Mouse (Mus musculus) neutrophil, adult 5-6 weeks (primary cell): ENCODE data around the gene Fnbp1. TPM values are rescaled to one million over a fixed set of nuclear protein-coding genes. Genes with fewer than 3 reads are reported as not detected.

ENCODE experiments used
- ATAC-seq: fragments of 151-379, 151-347 bp; 2 replicates; pipeline ENCODE4 v1.8.0; 2017; ENCODE audit warnings: mild to moderate bottlenecking, moderate TSS enrichment; ENCODE audit not compliant: insufficient number of reproducible peaks, poor library complexity, low FRiP score, severe bottlenecking; ENCODE audit errors: extremely low read depth
- total RNA-seq: library from RNA; stranded (forward); fragments of 200-1000 nt; gene quantifications from 2 replicates; pipeline ENCODE4 v1.2.3, GENCODE M21; 2017

The Fnbp1 gene
- total RNA-seq, 1 experiment from 2014 or later = 75.8 TPM

DNA sequence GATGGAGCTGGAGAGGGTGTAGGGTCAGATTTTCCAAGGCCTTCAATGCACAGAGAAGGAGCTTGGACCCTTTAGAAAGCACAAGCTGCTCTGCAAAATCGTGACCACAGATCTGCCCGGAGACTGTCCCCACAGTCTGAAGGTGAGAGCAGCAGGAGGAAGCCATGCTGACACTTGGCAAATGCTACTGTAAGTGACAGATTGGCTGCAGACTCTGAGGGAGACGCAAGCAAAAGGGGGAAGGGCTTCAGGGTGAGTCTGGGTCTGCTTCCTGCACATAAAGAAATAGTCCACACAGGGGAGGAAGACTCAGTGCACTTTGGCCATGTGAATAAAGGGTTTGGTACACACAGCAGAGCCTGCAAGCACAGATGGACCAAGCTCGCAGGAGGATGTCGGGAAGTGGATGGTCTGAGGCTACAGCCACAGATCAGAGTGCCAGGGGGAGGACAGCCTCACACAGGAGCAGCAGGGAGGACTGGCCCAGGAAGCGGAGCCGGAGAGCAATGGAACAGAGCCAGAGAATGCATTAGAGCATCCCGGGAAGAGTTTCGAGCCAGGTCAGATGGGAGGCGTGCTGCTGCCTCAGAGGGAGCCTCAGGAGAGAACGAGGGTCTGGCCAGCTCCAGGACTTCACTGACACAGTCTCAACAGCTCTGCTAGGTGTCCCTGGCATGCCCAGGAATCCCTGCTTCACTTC lies 35.0 kb downstream of the Fnbp1 start:
- ATAC-seq = no peak

DNA sequence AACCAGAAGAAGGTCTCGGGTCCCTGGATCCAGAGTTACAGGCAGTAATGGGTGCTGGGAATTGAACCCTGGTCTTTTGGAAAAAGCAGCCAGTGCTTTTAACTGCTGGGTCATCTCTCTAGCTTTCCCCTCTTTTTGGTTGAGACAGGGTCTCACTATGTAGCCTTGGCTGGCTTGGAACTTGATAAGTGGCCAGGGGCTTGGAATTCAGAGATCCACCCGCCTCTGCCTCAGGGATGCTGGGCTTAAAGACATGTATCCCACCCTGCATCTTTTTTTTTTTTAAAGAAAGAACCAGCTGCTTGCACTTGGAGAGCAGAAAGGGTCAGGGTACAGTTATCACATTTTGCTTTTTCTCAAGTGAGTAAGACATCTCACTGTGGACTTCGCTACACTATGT lies 35.8 kb downstream of the Fnbp1 start:
- no peak for ATAC-seq

DNA sequence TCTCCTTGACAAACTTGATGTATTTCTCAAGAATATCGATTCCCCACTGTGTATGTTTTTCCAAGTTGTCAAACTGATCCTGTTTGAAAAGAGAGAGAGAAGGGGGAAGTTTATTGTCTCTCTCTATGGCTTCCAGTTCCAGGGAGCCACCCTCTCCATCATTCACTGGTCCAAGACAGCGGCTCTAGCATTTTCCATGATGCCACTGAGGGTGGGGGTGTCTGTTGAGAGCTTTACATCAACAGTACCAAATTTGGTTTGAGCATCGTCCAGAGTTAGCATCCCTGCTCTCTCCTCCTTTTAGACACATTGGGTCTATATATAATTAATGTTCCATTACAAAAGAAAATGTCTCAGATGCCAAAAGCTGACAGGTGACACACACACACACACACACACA lies 36.5 kb downstream of the Fnbp1 start:
- no peak for ATAC-seq

DNA sequence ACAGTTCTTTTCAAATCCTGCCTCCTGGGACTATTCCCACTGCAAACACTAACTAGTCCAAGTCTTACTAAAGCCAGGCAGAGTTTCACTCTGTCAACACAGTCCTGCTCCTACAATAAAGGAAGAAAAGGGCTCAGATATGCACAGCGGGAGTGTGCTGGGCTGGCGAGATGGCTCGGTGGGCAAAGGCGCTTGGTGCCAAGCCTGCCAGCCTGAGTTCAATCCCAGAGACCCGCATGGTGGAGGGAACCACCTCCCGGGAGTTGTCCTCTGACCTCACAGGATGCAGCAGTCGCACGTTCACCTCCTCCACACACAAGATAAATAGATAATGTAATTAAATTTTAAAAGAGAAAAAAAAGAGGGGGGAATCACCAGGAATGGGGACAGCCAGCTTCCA lies 38.5 kb downstream of the Fnbp1 start:
- no peak for ATAC-seq

DNA sequence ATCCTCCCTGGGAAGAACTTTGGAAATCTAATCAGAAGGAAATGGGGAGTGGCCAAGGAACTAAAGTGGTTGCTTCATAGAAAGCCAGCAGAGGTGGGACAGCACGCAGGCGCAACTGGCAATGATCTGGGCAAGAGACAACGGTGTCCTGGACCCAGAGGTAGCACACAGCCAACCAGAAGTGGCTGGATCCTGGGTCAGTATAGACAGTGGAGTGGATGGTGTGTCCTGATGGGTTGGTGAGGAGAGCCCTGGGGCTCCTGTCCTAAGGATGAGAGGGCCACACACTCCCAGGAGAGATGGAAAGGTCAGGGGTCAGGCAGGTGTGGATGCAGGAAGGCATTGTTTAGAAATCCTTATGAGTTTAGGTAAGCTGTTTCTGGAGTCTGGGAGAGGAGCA lies 40.5 kb downstream of the Fnbp1 start:
- ATAC-seq = no peak

DNA sequence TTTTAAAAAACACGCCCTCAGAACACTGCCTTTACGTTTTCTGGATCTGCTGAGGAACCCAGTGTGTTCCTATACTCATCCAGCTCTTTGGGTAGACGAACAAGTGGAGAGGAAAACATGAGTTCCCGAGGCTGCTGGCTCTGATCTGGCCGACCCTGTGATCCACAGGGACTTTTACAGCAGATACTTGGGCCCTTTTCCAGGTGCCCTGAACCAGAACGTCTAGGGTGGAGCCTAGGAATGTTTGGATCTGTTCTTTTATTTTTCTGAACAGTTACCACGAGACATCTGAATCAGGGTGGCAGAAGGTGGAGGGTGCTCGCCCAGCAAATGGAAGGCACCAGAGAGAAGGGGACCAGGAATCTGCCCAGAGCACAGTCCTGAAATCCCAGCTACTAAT lies 42.7 kb downstream of the Fnbp1 start:
- no peak for ATAC-seq

DNA sequence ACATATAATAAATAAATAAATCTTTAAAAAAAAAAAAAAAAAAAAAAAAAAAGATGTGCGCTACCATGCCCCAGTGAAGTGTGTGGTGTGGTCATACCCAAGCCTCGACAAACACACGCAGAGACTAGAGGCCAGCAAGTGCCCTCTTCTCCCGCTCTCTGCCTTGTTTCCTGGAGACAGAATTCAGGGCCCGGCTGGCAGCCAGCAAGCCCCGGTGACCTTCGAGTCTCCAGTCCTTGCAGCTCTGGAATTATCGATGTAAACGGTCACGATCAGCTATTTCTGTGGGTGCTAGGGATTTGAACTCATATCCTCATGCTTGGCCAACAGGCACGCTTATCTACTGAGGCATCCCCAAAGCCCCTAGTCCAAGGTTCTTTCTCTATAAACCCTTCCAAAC lies 43.2 kb downstream of the Fnbp1 start:
- ATAC-seq = no peak

DNA sequence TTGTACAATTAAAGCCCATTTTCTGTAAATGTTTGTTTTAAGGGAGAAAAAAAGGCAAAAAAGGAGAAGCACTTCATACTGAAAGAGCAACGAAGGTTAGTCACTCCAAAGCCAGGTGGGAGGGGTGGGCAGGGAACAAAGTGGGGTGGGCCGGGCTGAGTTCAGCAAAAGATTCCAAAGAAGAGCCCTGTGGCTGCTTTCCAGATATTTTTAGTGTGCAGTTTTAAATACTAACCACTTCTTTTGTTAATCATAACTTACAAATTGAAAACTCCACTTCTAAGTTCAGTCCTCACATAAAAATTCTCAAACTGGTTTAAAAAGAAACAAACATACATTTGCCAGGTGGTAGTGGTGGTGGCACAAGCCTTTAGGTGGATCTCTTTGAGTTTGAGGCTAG lies 44.5 kb downstream of the Fnbp1 start:
- no peak for ATAC-seq

DNA sequence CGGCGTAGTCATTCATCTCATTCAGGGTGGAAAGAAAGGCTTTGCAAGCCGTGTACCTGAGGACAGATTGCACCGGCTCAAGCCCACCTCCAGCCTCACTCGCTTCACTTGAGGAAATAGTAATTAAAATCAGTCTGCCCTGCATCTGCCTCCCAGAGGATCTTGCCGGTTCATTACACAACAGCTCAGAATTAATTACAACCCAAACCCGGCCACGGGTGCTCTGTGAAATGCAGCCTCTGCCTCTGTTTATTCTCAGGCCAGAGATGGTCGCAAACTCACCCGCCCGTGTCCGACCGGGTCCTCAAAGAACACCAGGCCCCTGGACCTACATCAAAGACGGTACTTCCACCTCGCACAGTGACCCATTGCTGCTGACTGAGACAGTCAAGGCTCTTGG lies 45.7 kb downstream of the Fnbp1 start:
- ATAC-seq = no peak

DNA sequence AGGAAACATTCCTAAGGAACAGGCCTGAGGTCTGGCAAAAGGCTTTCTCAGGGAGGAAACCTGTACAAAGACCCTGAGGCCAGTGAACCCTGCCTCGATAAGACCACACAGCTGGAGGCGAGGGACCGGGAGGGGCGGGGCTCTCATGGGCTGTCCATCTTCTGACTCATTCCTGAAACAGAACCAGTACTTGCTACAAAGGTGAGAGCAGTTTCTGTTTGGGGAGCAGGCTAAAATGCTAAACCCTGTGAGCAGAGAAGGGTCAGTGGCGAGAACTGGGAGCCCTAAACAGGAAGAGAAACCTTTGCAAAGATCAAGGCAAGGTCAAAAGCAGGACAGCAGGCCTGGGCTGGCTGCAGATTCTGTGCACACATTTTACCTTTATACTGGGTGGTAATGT lies 47.2 kb downstream of the Fnbp1 start:
- no peak for ATAC-seq

DNA sequence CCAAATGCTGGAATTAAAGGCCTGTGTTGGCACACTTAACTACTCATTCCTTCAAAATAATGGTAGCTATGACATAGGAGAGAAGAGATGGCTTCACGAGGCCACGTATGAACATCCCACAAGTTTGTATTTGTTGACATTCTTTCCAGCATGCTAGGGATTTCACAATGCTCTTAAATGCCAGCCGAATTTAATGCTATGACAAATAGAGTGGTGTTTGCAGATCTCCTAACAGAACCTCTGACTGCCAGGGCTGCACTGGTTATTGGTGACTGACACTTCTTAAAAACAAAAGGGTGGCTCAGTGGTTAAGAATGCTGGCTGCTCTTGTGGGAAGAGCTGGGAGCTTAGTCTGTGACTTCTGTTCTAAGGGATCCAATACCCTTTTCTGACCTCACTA lies 48.9 kb downstream of the Fnbp1 start:
- no peak for ATAC-seq

DNA sequence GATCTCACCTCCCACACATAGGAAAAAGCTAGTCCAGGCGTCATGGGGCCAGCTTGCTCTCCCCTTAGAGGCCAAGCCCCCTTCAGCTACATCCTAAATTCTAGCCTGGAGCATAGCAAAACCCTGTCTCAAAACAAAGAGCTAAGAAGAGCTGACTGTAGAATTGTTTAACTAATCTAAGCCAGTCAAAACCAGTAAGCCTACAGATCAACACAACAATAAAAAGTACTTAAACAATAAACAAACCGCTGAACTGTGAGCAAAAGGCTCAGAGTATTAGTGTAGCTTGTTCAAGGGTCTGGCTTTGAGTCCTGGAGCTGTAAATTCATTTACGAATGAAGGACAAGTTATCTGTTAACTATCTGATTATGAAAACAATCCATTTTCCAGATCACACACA lies 50.6 kb downstream of the Fnbp1 start:
- ATAC-seq = no peak

DNA sequence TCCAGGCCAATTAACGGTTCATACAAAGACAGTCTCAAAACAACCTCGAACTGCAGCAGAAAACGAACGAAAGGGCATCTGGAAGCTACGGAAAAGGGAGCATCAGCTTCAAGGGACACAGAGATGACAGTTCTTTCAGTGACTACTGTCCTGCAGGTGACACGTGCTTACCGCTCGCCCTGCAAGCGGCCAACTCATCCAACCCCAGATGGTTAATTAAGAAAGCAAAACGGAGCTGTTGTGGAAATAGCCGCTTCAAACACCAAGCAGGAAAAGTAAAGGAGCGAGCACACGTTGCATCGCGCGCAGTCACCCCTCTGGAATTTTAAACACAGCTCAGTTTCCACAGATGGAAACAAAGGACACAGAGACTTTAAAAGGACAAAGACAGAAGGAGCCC lies 52.2 kb downstream of the Fnbp1 start:
- no peak for ATAC-seq

DNA sequence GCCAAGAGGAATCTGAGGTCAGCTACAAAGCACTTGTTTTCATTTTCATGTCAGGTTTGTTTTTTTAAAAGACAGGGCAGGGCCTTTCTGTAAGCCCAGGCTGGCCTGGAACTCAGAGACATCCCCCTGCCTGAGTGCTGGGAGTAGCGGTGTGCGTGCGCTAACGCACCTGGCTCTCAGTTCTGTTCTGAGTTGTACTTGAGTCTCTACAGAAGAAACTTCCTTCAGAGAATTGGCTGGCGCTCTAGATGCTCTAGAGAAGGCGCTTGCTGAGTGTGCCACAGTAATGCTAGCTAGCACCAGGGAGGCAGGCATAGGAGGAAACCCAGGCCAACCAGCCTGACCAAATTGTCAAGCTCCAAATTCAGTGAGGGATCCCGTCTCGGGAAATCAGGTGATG lies 52.9 kb downstream of the Fnbp1 start:
- ATAC-seq = no peak

DNA sequence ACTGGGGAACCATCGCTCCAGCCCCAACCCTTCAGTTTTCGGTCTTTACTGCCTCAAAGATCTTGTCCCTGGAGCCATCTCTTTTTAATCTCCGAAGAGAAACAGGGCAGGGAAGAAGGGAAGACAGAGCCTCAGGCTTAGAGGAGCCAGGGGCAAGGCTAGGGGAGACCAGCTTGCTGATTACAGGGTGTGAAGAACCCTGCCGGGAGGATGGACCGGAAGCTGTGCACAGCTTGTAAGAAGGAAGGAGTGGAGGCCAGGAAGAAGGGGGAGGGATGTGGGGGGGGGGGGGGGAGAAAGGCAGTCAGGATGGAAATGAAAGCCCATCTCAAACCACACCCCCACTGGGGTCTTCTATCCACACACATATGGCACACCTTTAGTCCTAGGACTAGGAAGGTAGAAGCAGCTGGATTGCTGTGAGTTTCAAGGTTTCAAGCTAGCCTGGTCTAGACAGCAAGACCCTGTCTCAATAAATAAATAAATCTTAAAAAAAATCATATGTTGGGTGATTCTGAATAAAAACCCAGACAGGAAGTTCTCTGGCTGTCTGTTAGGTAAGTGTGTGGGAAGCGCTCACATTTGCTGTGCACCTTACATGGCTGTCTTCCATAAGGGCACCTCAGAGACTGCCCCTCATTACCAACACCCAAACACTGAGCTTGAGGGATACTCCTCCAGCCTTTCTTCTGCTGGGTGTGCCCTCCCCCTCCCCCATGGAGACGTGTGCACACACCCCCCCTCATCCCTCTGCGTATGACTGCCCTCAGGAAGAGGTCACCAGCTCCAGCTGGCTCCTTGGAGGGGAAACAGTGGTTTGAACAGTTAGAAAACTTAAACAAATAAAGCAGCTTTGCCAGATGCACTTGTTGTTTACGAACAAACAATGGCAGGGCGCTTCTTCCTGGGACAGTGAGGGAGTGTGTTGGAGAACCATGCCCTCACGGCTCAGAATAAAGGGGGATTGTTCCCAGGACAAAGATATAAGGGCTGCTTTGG lies 53.8 kb downstream of the Fnbp1 start:
- ATAC-seq = no peak

DNA sequence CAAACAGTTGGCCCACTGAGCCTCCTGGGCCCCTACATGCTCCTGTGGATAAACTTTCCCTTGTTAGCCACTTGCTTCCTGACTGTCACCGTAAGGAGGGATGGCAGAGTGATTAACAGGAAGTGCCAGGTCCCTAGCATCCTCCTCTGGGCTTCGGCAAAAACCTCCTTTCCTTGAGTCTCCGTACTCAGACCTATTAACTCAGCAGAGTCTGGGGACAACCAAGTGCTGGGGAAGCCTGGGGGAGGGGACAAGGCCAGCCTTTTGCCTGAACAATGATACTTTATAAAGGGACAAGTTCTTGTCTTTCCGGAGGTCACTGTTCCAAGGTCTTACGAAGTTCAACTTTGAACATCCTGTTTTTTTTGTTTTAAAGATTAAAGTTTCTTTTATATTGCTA lies 54.7 kb downstream of the Fnbp1 start:
- ATAC-seq = no peak

DNA sequence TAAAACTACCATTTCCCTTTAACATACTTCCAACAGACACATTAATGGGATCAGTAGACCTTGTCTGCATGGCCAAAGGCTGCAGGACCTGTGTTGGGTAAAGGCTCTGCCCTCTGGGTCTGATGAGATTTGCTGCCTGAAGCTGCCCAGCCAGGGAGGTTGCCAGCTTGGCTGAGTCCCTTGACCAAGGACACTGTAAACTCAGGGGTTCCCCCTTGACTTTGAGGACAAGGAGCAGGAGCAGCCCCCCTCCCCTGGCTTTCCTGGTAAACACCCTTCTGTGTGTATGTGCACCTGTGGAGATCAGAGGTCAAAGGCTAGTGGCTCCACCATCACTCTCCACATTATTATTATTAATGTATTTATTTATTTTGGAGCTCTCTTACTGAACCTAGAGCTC lies 55.3 kb downstream of the Fnbp1 start:
- ATAC-seq = no peak

DNA sequence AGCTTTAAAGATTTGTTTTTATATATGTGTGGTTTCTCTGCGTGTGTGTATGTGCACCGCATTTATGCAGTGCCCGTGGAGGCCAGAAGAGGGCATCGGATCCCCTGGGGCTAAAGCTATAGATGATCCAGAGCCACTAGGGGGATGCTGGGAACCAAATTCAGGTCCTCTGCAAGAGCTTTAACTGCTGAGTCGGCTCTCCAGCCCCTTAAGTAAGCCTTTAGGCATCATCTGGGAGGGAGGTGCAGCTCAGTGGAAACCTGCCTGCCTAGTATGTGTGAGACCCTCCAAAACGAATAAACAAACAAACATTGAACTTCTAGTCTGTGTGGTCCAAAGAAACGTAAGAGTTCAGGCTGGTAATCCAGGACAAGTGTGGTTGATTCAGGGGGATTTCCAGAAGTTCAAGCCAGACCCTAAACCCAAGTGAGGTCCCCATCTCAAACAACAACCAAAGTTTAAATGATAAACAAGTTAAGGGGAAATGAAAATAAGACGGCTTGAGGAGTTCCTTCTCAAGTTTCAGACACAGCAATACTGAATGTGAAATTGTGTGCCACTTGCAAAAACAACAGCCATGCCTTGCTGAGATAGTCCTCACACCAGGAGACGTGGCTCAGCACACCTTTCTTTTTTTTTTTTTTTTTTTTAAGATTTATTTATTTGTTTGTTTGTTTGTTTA lies 57.5 kb downstream of the Fnbp1 start:
- ATAC-seq = no peak

DNA sequence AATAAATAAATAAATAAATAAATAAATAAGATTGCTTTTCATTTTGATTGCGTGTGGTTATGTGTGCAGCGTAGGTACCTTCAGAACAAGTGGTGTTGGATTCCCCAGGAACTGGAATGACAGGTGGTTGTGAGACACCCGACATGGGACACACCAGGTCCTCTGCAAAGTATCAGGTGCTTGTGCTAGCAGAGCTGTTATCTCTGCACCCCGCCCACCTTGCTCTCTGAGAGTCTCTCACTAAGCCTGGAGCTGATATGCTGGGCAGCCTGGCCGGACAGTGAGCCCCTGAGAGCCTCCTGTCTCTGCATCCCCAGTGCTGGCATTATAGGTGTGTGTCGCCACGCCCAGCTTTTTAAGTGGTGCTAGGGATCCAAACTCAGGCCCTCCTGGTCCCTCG lies 58.4 kb downstream of the Fnbp1 start:
- no peak for ATAC-seq

DNA sequence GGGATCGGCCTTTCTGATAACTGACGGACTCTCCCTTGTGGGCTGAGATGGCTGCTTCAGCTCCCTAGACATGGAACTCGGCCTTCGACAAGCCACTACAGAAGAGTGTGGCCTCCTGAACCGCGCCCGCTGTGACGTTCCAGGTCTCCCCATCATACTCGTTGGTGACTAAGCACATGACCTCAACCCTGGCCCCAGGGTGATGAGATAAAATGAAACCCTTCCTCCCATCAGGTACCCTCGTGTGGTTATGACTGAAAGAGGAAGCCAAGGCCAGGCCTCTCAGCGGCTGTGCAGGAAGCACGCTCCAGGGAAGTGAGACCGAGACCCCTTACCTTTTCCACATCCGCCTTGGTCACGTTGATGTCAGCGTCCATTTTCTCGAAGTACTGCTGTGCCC lies 59.2 kb downstream of the Fnbp1 start:
- peak; percentile 94 for ATAC-seq
